Mouse (Mus musculus): ENCODE data around the gene Igf1r.

GRCm38 (mm10) chr7:68236817-68237216 is 284.2 kb downstream of the Igf1r start:
- no peak for TF ChIP-seq CTCF (IDR thresholded peaks at IDR 0.05; ENCODE audit: low read depth)
- no peak for TF ChIP-seq EP300 (IDR thresholded peaks at IDR 0.05; ENCODE audit: low read depth)

Measured in liver, postnatal 0 days (tissue).